Mouse (Mus musculus) kidney, postnatal 10 days (tissue): ENCODE measurements at regions not wholly inside any gene's neighbourhood (a gene's known extent, or its start where the extent isn't known, plus 50 kb on each side); places are given as distances from the start of the nearest gene placed in this dataset.

Source experiments
- DNase-seq: peaks from one replicate; pipeline ENCODE4 v3.0.0; 2021; ENCODE audit warnings: mixed read lengths

DNA sequence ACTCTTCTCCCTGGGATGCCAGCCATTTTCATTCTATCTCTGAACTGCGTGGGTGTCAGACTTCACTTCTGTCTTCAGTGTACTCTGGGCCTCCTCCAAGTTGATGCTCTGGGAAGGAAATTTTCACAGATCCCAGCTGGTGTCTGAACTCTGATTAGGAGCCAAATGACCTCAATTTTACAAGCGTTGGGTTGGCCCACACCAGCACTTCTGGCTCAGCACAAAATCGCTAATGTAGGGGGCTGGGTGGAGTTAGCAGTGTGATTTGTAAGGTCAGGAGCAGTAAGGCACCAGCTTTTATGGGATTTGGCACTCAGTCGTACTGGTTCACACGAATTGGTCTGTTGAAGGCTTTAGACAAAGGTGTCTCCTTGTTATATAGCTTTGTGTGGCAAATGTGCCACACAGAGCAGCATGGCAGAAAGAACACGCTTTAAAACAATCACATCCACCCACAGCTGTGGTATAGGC lies 576.3 kb upstream of the Kdm8 start:
- DNase-seq: peak; percentile 72

DNA sequence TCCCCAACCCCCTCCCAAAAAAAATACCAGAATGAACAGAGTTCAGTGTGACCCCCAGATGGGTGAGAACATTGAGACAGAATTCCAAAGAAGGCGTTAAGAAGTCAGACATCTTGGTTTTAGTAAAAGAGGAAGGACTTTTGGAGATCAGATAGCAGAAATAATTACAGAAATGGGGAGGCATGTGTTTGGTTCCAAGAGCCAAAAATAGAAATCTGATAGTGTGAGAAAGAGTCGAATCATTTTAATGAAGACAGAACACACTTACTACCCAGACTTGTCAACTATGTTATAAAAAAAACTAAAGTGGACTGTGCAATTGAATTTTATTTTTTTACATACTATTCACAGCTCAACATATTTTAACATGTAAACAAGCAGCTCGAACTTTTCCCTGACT lies 575.9 kb upstream of the Kdm8 start:
- DNase-seq: peak; percentile 7

DNA sequence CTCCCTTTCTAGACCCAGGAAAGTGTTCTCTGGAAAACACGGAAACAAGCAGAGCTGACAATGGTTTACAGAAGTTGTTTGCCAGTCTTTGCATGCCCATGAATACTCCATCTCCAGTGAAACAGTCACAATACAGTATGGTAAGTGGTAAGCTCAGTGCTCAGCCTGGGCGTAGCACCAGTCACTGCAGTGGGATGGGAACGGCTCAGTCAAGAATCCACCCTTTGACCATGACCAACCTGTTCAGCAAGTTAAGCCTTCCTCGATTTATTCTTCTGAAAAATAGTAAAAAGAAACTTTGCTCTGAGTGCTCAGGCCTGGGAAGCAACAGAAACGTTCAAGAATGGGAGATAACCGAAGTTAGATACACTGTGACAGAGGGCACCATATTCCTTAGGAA lies 563.7 kb upstream of the Kdm8 start:
- no peak for DNase-seq

DNA sequence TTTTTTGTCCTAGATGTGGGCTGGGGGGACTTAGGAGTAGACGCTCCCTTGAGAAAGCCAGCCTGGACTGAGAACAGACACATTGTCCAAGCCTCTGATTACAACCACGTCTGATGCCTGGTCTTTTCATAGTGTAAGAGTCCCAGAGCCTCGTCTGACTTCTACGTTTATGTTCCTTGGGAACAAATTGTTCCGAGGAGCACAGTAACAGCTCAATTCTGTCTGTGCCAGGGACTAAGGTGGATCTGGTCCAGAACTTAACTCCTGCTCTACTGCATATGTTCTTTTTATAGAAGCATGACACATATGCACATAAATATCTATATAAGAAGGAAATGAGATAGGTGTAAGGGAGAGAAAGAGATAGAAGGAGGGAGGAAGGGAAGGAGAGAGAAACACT lies 537.2 kb upstream of the Kdm8 start:
- no peak for DNase-seq

DNA sequence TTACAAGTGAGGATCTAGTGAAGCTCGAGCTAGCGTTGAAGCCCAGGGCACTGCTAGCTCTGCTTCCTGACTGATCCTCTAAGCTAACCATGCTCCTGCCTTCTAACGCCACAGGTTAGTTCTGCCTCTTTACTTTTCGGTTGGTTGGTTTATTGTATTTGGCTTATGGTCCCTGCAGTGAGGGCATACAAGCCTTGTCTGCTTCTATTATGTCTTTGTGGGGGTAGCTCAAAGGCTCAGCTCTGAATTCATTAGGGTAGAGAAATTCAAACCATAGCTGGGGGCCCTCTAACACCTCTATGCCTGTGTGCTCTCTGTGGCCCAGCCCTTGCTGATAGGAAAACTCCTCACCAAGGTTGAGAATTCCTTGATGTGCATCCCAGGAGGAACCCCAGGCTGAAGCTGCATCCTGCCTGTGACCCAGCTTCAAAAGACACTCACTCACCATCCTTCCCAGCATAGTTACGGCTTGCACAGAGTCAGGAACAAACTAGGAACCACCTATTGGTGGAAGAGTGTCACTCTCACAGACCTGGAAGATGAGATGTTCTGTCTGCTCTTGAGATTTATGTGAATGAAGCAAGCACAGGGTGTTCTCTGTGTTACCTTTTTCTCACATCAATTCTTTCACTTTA lies 536.7 kb upstream of the Kdm8 start:
- DNase-seq: no peak

DNA sequence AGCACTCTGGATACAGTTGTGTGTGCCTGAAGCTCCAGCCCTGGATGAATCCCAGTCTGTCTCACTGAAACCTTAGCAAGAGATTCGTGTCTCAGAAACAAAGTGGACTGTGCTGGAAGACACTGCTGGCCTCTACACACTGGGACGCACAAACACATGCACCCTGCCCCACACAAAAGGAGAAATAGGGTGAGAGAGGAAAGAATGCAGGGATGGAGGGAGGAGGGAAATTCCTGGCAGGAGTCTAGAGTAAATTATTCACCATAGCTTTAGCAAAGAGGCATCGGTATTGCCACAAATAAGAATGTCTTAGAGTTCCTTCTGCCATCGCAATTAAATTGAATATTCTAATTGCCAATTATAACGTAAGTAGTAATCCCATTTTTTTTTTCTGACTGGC lies 530.4 kb upstream of the Kdm8 start:
- DNase-seq: peak; percentile 15

DNA sequence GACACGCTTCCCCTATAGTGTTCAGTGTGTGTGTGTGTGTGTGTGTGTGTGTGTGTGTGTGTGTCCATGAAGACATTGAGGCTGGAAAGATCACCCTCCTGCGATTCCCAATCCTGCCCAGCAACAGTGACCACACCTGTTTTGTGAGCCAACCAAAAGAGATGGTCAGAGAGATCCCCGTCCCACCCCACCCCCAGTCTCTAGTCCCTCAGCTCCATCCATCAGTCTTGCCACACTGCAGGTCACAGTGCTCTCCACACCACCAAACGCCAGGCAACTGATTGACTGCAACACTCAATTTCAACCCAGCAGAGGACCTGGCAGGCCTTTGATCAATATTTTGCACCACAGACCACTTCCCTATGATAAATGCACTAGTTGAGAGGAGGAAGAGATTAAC lies 530.0 kb upstream of the Kdm8 start:
- DNase-seq: no peak

DNA sequence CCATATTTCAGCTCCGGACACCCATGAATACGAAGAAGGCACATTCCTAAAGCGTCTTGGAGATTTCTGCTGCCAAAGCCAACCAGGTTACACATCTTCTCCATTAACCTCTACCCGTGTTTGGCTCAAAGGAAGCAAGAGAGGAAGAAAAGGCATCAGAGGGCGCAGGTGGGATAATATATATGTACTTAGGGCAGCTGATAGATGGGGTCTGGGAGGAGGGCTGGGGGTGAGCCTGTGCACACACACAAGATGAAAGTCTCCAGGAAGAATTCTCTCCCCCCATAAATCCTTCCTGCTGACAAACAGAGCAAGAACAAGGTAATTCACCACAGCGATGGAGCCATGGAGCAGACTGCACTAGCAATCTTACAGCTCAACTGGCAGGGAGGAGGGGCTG lies 529.5 kb upstream of the Kdm8 start:
- no peak for DNase-seq

DNA sequence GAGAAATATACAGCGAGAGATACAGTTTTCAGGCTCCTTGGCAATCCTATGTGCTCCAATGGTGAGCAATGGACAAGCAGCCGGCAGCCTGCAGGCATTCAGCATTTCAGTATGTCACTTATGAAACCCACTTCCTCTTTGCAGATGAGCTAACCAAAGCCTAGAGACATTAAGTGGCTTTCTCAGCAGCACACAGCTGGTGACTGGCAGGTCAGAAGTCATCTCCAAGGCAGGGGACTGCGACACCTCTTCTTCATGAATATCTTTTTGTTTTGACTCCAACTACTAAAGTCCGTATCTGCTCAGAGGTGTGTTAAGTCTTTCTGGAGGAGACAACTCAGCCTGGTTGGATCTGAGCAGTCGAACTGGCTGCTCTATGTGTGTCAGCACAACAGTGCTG lies 528.8 kb upstream of the Kdm8 start:
- DNase-seq: no peak

DNA sequence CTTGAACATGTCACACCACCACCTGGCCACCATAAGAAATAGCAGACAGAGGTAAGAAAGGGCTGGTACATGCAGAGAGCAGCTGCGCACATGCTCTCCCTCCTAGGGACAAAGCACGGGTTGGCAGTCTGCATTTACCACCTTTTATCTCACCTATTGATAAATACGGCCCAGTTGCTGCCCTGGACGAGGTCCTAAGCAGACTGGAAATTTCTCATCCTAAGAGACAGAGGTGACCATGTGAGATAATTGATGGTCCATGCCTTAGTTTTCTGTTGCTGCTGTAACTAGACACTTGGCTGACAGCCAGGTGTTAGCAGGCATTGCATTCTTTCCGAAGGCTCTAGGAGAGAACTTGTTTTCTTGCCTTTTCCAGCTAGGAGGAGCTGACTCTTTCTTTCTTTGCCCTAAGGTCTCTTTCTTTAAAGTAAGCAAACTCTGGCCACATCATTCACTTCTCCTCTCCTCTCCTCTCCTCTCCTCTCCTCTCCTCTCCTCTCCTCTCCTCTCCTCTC lies 526.8 kb upstream of the Kdm8 start:
- DNase-seq: peak; percentile 75

DNA sequence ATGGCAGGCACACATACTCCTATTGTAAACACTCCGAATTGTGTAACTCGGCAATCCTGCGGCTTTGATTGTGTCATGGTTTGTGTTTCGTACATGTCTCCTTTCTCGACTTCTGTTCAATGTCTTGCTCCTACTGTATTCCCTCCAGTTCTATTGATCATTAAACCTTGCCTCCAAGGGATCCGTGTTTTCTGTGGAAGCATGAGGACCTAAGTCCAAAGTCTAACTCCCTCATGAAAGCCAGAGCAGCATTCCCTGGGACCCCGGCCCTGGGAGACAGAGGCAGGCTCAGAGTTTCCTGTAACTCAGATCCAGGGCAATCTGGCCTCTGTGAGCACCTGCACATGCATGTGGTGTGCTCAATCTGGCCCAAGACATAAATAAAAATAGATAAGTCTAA lies 521.7 kb upstream of the Kdm8 start:
- peak; percentile 25 for DNase-seq

DNA sequence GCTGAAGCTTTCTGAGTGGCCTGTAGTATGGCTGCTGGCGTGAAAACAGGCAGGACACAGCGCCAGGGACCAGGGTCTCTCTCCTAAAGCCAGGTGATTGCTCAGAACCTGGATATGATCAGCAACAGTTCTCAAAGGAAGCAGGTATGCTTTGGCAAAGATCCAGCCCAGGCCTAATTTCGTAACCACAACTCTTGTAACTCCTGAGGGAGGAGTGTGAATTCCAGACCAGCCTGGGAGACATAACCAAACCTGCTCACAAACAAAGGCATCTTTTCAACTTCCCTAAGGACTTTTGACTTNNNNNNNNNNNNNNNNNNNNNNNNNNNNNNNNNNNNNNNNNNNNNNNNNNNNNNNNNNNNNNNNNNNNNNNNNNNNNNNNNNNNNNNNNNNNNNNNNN lies 510.9 kb upstream of the Kdm8 start:
- DNase-seq: no peak

DNA sequence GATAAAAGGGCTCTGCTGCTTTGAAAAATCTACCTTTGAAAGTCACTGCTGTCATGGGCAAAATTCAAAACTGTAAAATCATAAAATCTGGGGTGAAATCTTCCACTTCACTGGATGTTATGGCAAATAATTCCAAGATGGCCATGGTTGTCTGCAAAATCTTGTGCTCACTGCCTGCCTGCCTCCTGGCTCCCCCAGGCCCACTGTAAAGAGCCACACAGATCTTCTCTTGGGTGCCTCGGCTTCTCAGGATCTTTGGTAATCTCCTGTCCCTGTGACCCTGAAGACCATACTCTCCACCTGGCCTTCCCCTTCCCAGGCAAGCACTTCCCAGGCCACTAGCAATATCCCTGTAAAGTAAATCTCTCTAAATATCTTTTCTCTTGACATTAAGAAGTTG lies 505.1 kb upstream of the Kdm8 start:
- DNase-seq: no peak

DNA sequence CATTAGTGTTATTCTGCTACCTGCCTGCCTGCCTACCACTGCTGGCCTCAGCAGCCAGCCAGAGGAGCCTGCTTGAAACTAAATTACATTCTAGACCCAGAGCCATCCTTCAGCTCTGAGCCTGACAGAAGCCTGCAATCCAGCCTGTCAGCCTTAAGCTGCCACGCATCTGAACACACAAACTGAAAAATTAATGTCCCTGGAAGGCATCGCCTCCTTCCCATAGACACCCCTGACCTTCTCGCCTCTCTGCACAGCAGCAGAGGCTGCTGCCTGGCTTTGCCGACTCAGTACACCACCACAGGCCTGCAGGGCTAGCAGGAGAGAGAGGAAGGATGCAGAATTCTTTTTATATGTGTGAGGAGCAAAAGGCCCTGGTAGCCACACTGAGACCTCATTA lies 502.9 kb upstream of the Kdm8 start:
- DNase-seq: no peak

DNA sequence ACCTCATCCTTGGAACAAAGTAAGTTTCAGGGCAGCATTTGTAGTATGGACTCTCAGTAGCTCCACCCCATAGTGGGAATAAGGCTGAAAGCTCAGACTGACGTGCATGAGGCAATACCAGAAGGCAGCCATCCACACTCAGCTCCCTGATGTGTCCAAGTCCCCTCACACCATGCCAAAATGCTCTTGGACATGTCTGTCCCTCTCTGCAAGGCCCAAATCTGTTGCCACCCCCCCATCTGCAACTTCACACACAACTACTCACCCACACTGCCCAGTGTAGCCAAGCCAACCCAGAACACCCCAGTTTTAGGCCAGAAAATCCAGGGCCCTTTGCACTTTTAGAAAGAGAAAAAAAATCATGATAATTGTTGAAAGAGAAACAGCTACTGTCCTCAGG lies 498.1 kb upstream of the Kdm8 start:
- DNase-seq: no peak

DNA sequence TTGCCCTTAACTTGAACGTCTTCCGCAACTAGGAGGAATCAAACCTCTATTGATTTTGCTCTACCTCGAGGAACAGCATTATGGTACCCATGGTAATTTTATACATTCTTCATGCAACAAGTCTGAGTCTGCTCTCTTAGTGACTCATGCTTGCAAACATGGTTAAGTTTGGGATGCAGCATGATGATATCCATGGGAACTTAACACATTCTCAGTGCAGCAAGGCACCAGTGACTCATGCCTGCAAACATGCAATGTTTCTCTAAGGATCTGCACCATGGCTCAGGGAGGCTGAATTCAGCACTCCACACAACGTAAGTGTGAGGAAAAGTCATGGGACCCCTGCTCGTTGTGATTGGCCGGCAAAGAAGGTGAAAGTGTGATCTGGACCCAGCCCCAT lies 487.1 kb upstream of the Kdm8 start:
- DNase-seq: no peak

DNA sequence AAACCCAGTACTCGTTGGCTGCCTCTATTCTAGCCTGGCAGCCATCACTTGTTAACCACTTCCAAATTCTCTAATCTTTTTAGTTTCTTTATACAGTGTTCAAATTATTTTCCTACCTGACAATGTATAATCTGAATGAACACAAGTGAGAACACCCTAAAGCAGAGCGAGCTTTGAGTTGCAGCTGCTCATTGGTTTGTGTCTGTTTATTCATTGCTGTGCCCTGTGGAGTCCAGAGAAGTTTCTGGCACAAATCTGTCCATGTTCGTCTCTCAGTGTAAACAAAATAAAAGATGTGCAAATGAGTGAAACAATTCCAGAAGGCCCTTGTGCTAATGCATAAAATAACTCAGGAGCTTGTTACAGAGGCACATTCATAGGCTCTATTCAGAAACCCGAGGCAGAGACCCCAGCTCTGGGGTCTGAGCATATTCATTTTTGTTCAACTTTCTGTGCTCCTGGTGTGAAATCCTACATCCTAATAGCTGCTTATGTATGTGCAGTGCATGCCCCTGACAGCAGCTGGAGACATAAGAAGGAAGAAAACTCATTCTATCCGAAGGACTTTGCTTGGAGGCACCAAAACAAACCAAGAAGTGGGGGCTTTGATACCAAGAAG lies 469.5 kb upstream of the Kdm8 start:
- no peak for DNase-seq

DNA sequence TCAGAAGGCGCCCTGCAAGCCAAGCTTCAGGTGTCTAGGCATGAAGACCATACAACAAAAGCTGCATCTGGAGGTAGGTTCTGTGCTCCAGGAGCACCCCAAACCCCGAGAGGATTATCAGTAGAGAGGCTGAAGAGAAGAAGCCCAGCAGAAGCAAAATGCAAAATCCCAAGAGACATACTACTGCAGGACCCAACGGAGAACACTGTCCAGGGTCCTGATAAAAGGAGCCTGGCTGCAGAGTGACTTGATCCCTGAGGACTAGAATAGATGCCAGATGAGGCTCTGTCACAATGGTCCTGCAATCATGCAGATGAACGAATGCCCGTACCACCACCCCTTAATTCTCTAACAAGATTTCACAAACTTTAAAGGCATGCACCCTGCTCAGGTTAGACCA lies 455.0 kb upstream of the Kdm8 start:
- peak; percentile 64 for DNase-seq

DNA sequence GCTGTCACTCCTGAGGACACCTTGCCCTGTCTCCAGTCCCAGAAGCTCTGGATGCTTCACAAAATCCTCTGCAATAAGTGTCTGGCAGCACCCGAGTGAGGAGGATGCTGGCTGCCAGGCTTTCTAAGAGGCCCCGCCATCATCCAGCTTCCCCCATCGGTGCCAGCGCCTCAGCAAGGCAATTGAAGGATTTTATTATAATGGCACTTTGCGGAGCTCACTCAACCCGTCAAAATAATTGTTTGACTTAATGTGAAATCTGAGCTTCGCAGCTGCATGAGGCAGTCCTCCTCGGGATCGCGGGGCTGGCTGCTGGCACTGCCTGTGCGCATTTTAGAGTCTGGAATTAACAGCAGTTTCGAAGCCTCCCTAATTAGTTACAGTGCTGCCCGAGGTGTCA lies 453.8 kb upstream of the Kdm8 start:
- DNase-seq: no peak

DNA sequence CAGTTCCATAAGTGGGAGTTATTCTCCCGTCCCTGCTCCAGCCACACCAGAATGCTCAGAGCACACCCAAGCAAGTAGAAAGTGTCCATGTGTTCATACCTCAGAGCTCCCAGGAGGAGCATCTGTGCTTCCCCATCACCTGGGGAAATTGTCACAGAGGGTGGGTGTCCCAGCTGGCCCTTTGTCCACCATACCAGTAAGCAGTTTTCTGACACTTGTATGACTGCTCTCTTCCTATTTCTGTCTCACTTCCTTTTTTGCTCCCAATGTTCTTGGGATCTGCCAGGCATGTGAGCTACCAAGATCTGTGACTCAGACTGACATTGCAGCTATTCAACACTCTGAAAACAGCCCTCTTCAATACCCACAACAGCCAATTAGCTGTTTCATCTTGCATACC lies 447.9 kb upstream of the Kdm8 start:
- no peak for DNase-seq

DNA sequence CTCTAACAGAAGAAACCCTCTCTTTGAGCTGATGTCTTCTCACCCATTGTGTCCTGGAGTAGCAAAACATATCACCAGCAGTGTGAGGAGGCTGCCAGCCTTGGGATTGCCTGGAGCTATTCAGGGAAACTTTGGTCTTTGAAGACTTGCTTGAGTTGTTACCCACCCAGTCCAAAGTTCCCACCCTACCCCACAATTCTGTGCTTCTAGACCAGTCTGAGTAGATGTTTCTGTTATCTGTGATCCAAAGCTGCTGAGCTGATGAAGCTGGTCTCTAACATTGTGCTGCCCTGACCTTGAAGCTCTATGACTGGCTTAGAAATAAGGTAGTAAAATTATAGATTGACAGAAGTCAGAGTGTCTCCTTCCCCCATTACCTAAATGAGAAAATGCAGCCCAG lies 443.8 kb upstream of the Kdm8 start:
- no peak for DNase-seq

DNA sequence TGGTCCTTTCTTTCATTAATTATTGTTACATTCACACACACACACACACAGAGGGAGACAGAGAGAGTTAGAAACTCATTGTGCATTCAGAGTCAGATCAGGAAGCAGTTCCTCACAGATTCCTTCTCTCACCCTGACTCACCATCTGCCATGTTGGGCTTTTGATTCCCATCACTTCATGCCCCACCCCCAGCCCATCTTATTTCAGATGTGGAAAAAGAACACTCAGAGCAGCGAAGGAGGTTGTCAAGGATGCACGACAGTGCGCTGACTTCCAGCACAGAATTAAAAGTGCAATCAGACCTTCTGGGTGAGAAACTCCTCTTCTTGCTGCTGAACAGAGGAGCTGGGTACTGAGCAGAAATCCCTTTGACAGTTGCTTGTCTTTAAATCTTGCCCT lies 438.8 kb upstream of the Kdm8 start:
- no peak for DNase-seq

DNA sequence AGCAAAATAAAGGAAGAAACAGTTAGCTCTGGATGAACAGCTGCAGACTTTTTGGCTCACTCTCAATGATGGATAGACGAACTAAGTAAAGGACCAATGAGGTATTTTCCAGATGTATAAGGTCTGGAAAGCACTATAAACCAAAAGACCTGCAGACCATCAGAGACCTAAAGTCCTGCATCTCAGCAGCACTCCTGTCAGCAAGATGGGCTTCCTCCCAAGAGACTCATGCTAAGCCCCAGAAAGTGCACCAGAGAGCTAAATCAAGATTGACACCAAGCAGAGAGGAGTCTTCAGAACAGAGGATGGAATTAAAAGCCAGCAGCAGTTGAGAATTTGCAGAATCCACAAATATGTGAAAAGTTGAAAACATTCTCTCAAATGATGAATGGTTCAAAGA lies 425.2 kb upstream of the Kdm8 start:
- no peak for DNase-seq

DNA sequence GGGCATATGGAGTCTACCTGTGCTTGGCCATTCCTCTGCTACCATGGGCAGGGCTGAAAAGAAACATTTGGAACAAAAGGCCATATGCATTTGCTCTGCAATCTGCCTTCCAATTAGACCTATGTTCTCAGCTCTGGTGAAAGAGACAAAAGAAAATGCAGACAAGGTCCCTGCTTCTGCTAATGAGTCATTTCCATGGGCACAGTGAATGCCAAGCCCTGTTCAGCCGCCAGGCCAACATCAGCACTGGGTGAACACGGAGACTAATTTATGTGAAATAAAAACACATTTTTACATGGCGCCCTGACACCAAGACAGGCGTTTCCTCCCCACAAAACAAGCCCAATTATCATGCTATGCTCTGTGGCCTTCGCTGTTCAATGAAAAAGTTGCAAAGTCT lies 419.5 kb upstream of the Kdm8 start:
- no peak for DNase-seq

DNA sequence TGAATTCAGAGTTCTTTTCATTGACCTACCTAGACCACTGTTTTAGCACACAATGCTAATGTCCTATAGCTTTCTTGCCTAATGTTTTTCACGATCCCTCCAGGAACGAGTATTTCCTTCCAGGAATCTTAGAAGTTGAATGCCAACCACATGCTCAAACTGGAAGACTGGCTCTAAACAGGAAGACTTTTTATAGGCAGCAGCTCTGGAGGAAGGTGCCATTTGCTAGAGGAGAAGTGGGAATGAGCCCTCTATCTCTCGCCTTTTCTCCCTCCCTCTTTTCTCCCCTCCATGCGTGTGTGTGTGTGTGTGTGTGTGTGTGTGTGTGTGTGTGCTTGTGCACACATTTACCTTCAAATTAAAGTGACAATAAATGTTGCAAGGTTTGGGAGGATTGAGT lies 410.7 kb upstream of the Kdm8 start:
- DNase-seq: no peak
